ENCODE assay signal across 8 mouse cellular contexts in the genomic region with DNA sequence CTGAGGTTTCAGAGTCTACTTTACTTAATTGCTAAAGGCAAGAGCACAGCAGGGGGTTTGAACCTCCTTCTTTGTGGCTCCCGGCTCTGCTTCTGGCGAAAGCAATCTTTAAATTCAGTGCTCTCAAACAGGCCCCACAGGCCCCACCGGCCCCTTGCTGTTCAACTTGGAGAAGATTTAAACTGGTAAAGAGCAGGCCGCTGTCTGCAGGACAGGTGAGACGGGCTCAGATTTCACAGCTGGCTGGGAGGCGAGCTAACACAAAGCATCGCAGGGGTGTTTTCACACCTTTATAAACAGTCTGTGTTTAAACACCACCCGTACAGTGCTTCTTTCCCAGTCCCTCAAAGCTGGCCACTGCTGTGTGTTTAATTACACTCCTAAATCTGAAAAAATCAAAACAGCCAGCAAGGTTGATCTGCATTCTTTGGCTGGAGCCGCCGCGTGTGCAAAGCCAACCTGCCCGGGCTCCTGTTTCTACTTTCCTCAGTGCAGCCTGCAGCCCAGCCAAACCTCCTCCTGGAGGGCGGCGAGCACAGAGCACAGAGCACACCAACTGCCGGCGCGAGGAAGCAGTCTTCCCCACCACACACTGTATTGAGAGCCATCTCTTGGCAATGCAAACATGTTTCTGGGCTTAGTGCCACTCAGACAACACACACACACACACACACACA.
DNase-seq lines count a peak whose midpoint lies in the region; ATAC-seq lines count a peak whose summit lies in the region.

No protein-coding gene starts in this region.

- intact Hi-C loops in gastrocnemius, postnatal 14 days (cut with DNase I; ENCODE audit: low total_unique reads) = loop anchor here (10.0 kb wide), 1 partner anchor 65 kb away; no protein-coding TSS in a partner anchor

- H3K9me3 ChIP-seq in hindbrain, embryonic 16.5 days (ENCODE audit: control insufficient read depth, low read length) = no peaks in the 10 kb centered on the region
- H3K9me3 ChIP-seq in lung, embryonic 16.5 days (ENCODE audit: control insufficient read depth, low read length) = no peaks in the 10 kb centered on the region

- no peaks in the 10 kb centered on the region for H3K27me3 ChIP-seq in hindbrain, embryonic 16.5 days (replicated peaks; ENCODE audit: control insufficient read depth, insufficient read depth, low read length)
- H3K27me3 ChIP-seq in lung, embryonic 16.5 days (ENCODE audit: control insufficient read depth, insufficient read depth, low read depth, low read length) = no peaks in the 10 kb centered on the region

- peaks cover 31% of the 10 kb centered on the region for H3K4me1 ChIP-seq in hindbrain, embryonic 16.5 days (ENCODE audit: control insufficient read depth, insufficient read depth, low read depth, low read length)
- peaks cover 51% of the 10 kb centered on the region for H3K4me1 ChIP-seq in lung, embryonic 16.5 days (replicated peaks; ENCODE audit: control insufficient read depth, insufficient read depth, low read length)

- H3K9ac ChIP-seq in hindbrain, embryonic 16.5 days (ENCODE audit: low read depth, low read length) = 0 out of 2 replicates have a peak overlapping the region, but pooled peaks have one; percentile 29
- peak overlapping the region; percentile 36 for H3K9ac ChIP-seq in lung, embryonic 16.5 days (ENCODE audit: low read length)

- ATAC-seq in hindbrain, embryonic 16.5 days = peak; percentile 95
- ATAC-seq in lung, embryonic 16.5 days (ENCODE audit: low read depth) = peak; percentile 97

- 9% methylated on average over 17 of the region's 17 CpGs for WGBS in hindbrain, embryonic 16.5 days
- WGBS in lung, embryonic 16.5 days = 12% methylated on average over 17 of the region's 17 CpGs

- H3K4me2 ChIP-seq in hindbrain, embryonic 16.5 days (ENCODE audit: low read length) = peak overlapping the region; percentile 38
- H3K4me2 ChIP-seq in lung, embryonic 16.5 days (ENCODE audit: low read depth, low read length) = peak overlapping the region; percentile 32; the same call in 1 of the 2 replicates

- peak; percentile 98 for DNase-seq in R1 (ENCODE audit: low read depth, low spot score)
- DNase-seq in cerebellum, postnatal 25 days = peak; percentile 84 to 87
- peak; percentile 55 for DNase-seq in gastrocnemius, postnatal 14 days
- peak; percentile 69 to 87 for DNase-seq in layer of hippocampus, postnatal 14 days (ENCODE audit: low spot score in 2 of 2)
- peak; percentile 75 for DNase-seq in retina, postnatal 1 day
- DNase-seq in yolk sac, embryonic 10.5 days (ENCODE audit: low spot score) = peak; percentile 51

- H3K36me3 ChIP-seq in hindbrain, embryonic 16.5 days (ENCODE audit: control insufficient read depth, insufficient read depth, low read length) = no peaks in the 10 kb centered on the region
- no peaks in the 10 kb centered on the region for H3K36me3 ChIP-seq in lung, embryonic 16.5 days (ENCODE audit: control insufficient read depth, insufficient read depth, low read length)

- no peak overlapping the region for H3K4me3 ChIP-seq in hindbrain, embryonic 16.5 days (ENCODE audit: low read length)
- H3K4me3 ChIP-seq in lung, embryonic 16.5 days (ENCODE audit: low read length) = peak overlapping the region; percentile 16; the same call in 1 of the 2 replicates

- H3K27ac ChIP-seq in hindbrain, embryonic 16.5 days (ENCODE audit: low read depth, low read length) = peak overlapping the region; percentile 71
- peak overlapping the region; percentile 87 for H3K27ac ChIP-seq in lung, embryonic 16.5 days (ENCODE audit: low read length)
